Mouse (Mus musculus) Patski (cell line): ENCODE data around the gene Selenow. TPM values are rescaled to one million over a fixed set of nuclear protein-coding genes. Genes with fewer than 3 reads are reported as not detected.

Experiments used
- ATAC-seq: fragments of 100-300 bp; one replicate; pipeline ENCODE4 v1.8.0; 2021
- CTCF ChIA-PET: fragments of 350-600 bp; sonication (Branson Sonifier 250); formaldehyde crosslinking; loops from one replicate; lab custom pipeline; 2022; ENCODE audit warnings: inconsistent platforms; lab: Charles Lee
- POLR2A ChIA-PET: fragments of 350-600 bp; sonication (Branson Sonifier 250); formaldehyde crosslinking; loops from one replicate; lab custom pipeline; 2022; ENCODE audit warnings: antibody characterized with exemption, inconsistent platforms; lab: Charles Lee
- DNase-seq: peaks from one replicate; pipeline ENCODE4 v3.0.0-alpha.2; 2011; ENCODE audit warnings: low read depth, low spot score
- H3K27me3 ChIP-seq: fragments of 371-371 bp; one replicate; pipeline ENCODE4 v1.5.1; 2021
- CTCF ChIP-seq: fragments of 100-300 bp; IDR thresholded peaks from one replicate; pipeline ENCODE4 v1.5.1; 2021
- in situ Hi-C: fragments of 300-500 bp; cut with MboI; formaldehyde crosslinking; loops from 3 replicates; pipeline ENCODE4 v1.11.1; 2018; ENCODE audit warnings: low pct_unique_long_range_greater_than_20kb, mixed read lengths
- polyA plus RNA-seq: library from polyadenylated mRNA; unstranded; gene quantifications from one replicate; pipeline ENCODE4 v1.2.3, GENCODE M21; 2021

Selenow gene
- polyA plus RNA-seq, 1 experiment from 2014 or later, result 96.2 TPM

DNA sequence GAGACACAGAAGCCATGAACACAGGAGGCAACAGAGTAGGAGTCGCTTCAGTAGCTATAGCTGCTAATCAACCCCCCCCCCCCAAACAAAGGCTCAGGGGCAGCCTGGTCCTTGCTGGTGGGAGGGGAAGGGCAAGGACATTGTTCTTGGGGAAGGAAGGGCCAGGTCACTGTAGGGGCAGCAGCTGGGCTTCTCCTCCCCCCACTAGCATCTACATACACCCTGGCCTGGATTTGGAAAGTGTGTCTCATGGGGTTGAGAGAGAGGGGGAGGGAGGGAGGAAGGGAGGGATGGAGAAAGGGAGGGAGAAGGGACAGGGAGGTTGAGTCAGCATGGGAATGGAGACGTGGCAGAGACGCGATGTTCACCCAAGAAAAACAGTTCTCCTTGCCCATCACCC lies 38.5 kb upstream of the Selenow start:
- no peak for TF ChIP-seq CTCF
- no peak for DNase-seq
- POLR2A ChIA-PET, result interaction anchor here (1.3 to 1.8 kb wide), 2 partner anchors 10 to 12 kb away, joined by 6 to 12 read pairs; no protein-coding TSS in a partner anchor

DNA sequence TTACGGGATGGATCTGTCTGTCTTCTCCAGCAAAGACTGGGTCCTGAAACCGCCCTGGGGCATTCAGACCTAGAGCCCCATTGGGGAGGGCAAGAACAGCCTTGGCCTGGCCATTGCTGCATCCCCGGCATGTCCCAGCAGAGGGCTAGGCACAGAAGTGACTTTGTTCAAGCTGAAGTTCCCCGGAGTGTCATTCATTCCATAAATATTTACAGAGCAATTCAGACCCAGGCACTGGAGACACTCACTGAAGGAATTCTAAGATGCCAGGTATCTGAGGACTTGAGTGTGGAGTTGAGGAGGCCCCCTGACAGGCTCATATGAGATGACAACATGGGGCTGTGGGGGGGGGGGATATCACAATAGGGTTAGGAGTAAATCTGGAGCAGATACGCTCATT lies 33.9 kb upstream of the Selenow start:
- H3K27me3 ChIP-seq, result no peaks in the 10 kb centered on the region
- POLR2A ChIA-PET, result no interaction called here
- in situ Hi-C loops, result no loop called here
- CTCF ChIA-PET, result no interaction called here
- ATAC-seq (peak; percentile 26), DNase-seq (no peak)
- no peak for TF ChIP-seq CTCF

More for the DNA sequence above, 38.5 kb upstream of the Selenow start:
- CTCF ChIA-PET, result interaction anchor here (1.8 to 2.2 kb wide), 2 partner anchors 11 to 13 kb away, joined by 11 read pairs; no protein-coding TSS in a partner anchor
- in situ Hi-C loops, result no loop called here
- H3K27me3 ChIP-seq, result no peaks in the 10 kb centered on the region
- ATAC-seq, result peak; percentile 14

DNA sequence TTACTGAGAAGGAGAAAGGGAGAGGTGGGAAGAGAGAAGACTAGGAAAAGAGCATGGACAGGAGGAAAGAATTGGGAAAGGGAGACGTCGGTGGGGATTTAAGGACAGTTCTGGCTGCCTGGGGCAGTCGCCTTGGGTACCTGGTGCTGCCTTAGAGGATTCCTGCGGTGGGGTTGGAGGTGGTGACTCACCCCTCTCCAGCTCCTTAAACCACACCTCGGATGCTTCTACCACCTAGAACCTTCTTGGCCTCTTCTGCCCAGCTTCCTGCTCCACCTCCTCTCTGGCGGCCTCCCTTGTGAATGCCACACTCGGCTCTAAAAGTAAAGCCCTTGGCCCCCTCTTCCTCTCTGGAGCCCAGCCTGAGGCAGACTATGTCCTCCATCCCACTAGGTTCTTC lies 33.3 kb upstream of the Selenow start:
- ChIA-PET CTCF (no interaction called here), POLR2A (no interaction called here)
- DNase-seq (no peak), ATAC-seq (no peak)
- TF ChIP-seq CTCF, result no peak
- H3K27me3 ChIP-seq, result no peaks in the 10 kb centered on the region
- in situ Hi-C loops, result no loop called here

DNA sequence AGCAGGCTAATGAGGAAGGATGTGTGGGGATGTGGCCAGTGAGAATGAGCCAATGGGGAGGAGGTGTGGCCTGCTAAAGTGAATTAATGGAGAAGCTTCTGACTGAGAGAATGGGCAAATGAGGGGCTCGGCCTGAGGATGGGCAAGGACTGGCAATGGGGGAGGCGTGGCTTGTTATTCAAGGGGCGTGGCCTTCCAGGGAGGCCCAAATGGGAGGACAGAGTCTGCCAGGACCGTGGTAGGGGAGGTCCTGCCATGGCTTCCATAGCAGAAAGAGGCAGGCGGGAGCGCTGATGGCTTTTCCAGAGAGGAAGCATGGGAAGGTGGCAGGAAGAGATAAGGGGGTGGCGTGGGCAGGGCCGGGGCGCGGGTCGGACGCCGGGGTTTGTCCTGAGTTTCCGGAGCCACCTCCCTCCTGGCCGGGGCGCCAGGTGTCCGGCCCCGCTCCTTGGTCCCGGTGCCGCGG lies 32.8 kb upstream of the Selenow start:
- POLR2A ChIA-PET, result no interaction called here
- no peak for TF ChIP-seq CTCF
- in situ Hi-C loops, result no loop called here
- DNase-seq (no peak), ATAC-seq (no peak)
- H3K27me3 ChIP-seq, result no peaks in the 10 kb centered on the region
- CTCF ChIA-PET, result no interaction called here

DNA sequence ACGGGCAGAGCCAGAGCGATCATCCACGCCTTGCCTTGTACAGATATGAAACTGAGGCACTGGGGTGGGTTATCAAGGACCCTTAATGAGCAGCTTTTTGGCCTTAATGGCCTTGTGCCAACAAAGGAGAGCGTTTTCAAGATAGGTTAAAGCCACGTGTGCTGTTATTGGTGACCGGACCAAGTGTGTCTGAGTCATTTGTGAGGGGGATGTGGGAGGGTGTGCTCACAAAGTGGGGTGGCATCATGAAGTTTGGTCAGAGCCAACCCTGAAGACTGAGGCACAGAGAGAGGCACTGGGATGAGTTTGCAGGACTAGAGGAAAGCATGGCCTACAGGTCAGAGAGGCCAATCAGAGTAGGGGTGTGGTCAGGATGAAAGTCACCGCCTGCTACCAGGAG lies 32.2 kb upstream of the Selenow start:
- CTCF ChIA-PET, result interaction anchor here (2.6 kb wide), 1 partner anchor 13 kb away, joined by 11 read pairs; the partner anchor contains the start of gene Ehd2
- POLR2A ChIA-PET, result no interaction called here
- ATAC-seq (no peak), DNase-seq (no peak)
- in situ Hi-C loops, result no loop called here
- H3K27me3 ChIP-seq, result no peaks in the 10 kb centered on the region
- TF ChIP-seq CTCF, result no peak

DNA sequence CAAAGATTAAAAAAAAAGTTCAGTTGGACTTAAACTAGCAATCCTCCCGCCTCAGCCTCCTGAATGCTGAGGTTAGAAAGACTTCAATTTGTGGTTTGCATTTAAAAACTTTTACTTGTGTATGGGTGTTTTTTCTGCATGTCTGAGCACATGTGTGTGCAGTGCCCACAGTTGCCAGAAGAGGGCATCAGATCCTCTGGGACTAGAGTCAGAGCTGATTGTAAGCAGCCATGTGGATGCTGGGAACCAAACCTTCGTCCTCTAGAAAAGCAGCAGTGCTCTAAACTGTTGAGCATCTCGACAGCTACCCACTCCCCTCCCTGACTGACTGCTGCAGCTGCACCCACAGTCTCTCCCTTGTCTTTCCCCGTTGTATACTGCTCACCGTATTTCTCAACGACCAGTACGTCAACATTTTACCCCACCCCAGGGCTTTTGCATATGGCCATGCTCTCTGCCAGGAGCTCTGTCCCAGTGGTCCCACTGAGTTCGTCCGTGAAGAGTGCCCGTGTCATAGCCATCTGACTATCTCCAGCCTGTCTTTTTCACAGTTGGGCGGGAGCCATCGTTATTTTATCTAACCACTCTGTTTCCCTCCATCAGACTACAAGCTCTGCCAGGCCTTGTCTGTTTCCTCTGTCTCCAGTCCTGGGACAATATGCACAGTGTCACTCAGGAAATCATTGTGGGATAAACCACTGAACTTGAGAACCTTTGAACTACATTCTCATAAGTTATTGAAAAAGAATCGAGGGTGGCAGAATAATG lies 31.3 kb upstream of the Selenow start:
- DNase-seq (no peak), ATAC-seq (no peak)
- ChIA-PET POLR2A (no interaction called here), CTCF (interaction anchor here (0.7 to 2.6 kb wide), 4 partner anchors 11 to 22 kb away, joined by 3 to 11 read pairs (median 7); partner anchors contain the start of gene Ehd2)
- in situ Hi-C loops, result no loop called here
- no peaks in the 10 kb centered on the region for H3K27me3 ChIP-seq
- no peak for TF ChIP-seq CTCF

DNA sequence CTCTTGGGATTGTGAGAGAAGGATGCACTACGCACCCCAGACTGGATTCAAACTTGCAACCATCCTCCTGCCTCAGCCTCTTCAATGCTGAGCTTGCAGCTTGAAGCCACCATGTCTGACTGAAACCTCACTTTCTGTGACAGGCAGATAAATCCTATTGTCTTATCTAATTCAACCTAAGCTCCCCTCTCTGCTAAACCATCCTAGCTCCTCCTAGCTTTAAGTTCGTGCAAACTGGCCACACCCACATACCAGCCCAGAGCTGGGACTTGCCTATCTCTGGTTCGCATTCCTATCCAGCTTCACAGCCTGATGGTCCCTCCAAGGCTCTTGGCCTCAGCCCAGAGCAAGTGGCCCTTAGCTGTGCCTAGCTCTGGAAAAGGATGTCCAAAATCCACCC lies 30.2 kb upstream of the Selenow start:
- TF ChIP-seq CTCF, result no peak
- no peaks in the 10 kb centered on the region for H3K27me3 ChIP-seq
- ChIA-PET CTCF (interaction anchor here (1.9 to 4.2 kb wide), 3 partner anchors 12 to 22 kb away, joined by 9 to 32 read pairs (median 11); partner anchors contain the start of gene Ehd2), POLR2A (no interaction called here)
- in situ Hi-C loops, result no loop called here
- DNase-seq (no peak), ATAC-seq (no peak)

DNA sequence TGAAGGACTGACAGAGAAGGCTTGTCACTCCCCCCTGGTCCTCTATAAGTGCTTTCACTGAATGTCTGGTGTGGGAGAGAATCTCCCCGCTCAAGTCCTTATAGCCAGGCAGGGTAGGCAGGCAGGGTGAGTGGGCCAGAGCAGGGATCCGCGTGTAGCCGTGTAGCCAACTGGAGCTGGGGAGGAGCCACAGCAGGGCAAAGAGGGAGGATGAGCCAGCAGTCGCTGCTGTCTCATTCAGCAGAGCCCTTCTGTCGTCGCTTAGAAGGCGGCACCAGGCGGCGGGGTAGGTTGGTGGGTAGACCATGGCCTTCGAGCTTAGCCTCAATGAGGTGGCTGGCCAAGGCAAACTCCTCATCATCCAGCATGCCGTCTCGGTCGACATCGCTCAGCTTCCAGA lies 27.8 kb upstream of the Selenow start:
- no peaks in the 10 kb centered on the region for H3K27me3 ChIP-seq
- in situ Hi-C loops, result no loop called here
- no peak for DNase-seq
- no peak for ATAC-seq
- no peak for TF ChIP-seq CTCF
- ChIA-PET POLR2A (interaction anchor here (0.8 to 1.1 kb wide), 3 partner anchors 11 to 16 kb away, joined by 3 to 12 read pairs (median 3); no protein-coding TSS in a partner anchor), CTCF (interaction anchor here (0.9 to 4.9 kb wide), 7 partner anchors 8 to 102 kb away, joined by 3 to 51 read pairs (median 5); partner anchors contain the start of gene Ehd2)

DNA sequence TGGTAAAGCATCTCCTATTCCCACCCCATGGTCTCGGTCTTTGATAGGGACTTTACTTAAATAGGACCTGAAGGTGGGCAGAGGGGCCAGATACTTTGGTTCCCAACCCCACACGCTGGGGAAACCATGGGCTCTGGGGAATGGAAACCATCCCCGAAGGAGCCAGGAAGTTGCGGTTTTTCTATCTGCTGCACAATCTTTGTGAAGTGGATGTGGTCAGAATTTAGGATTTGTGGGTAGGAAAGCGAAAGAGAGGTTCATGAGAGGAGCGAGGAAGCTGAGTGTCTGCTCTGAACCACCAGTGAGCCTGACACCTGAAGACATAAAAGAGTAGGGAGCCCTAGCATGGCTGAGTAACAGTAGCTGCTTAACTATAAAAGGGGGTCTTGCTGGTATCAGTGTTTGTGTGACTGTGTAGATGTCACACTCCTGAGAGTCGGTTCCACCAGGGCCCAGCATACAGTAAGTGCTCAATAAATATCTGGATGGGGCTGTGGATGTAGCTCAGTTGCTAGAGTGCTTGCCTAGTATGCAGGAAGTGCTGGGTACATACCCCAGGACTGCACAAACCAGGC lies 27.1 kb upstream of the Selenow start:
- H3K27me3 ChIP-seq, result no peaks in the 10 kb centered on the region

DNA sequence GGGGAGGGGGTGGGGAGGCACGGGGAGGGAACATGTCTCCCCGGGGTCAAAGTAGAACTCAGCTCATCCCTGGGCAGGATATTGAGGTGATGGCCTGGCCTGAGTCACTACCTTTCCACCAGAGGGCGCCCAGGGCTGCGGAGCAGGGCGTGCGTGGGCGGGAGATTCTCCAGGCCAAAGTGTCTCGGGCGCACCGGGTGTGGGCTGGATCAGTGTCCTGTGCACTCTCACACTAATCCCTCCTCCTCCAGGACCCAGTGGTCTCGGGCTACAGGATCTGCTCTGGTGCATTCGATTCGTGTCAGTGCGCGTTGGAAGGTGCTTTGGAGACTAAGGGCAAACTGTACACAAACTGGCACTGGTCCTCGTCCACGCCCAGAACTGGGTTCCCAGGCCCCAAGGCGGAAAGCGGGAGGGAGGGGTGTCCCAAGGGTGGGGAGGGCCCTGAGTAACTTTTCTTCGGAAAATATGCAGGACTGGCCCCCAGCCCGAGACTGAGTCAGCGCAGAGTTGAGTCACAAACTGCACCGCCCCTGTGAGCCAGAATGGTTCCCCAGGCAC lies 26.3 kb upstream of the Selenow start:
- peak; percentile 87 for ATAC-seq
- POLR2A ChIA-PET, result interaction anchor here (0.5 to 1.7 kb wide), 4 partner anchors 12 to 27 kb away, joined by 3 to 9 read pairs (median 4); partner anchors contain the start of gene Ehd2

More for the DNA sequence above, 27.1 kb upstream of the Selenow start:
- CTCF ChIA-PET, result interaction anchor here (1.3 to 4.9 kb wide), 7 partner anchors 9 to 34 kb away, joined by 4 to 51 read pairs (median 9); partner anchors contain the start of gene Ehd2
- no peak for DNase-seq
- in situ Hi-C loops, result no loop called here
- POLR2A ChIA-PET, result interaction anchor here (0.8 to 1.7 kb wide), 2 partner anchors 11 to 16 kb away, joined by 3 to 6 read pairs; no protein-coding TSS in a partner anchor
- no peak for TF ChIP-seq CTCF
- ATAC-seq, result no peak

More for the DNA sequence above, 26.3 kb upstream of the Selenow start:
- no peaks in the 10 kb centered on the region for H3K27me3 ChIP-seq
- no peak for TF ChIP-seq CTCF
- peak; percentile 91 for DNase-seq
- CTCF ChIA-PET, result interaction anchor here (0.9 to 4.9 kb wide), 11 partner anchors 10 to 359 kb away, joined by 3 to 51 read pairs (median 5); partner anchors contain the start of gene Ehd2
- in situ Hi-C loops, result no loop called here
